Mouse (Mus musculus): ENCODE measurements around the gene Tceal5.

The Tceal5 gene

GRCm38 (mm10) chrX:136171189-136172117, 32.2 kb downstream of the Tceal5 start:
- peak; percentile 53 to 57 for DNase-seq

GRCm38 (mm10) chrX:136170625-136171024, 33.1 kb downstream of the Tceal5 start:
- DNase-seq: no peak

All from lung, adult 18-20 months (tissue).